ENCODE assay signal across 1 mouse cellular context in the genomic region with DNA sequence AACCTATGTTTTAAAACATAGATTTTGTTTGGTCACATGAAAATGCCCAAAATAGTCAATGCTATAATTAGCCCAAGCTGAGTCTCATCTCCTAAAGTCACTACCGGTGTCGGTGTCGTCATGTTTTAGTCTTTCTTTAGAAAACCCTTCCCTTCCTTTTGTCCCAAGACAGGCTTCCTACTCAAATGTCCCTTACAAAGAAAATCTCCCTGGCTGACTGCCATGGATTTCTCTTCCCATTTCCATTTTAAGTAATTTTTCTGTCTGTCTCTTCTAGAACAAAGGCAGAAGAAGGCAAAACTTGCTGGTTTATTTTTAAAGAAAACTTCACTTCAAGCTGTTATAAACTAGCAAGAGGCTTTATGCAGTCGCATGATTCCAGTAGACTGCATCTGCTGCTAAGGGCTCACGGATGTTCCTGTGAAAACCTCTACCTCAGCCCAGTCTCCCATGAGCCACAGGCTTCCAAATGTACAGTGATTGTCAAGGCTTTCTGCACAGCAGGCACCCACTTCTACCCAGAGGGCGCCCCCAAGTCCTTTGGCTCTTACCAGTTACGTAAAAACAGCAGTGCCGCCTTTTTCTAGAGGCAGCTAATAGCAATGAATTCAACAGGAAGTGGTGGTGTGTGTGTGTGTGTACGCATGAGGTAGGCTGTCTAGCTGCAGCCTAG.
TF ChIP-seq lines count a peak whose summit lies in the region.

No protein-coding gene starts in this region.

TF ChIP-seq in CH12.LX, 34 proteins besides CTCF, POLR2A, EP300 and RAD21 (continued from another document):
- TF ChIP-seq NELFE (IDR thresholded peaks at IDR 0.05; ENCODE audit: low read depth, low read length) (no peak), MEF2A (IDR thresholded peaks at IDR 0.05; ENCODE audit: borderline replicate concordance, low read depth, low read length) (peak; percentile 91), NRF1 (IDR thresholded peaks at IDR 0.05; ENCODE audit: low read depth, low read length) (no peak), RCOR1 (conservative IDR thresholded peaks at IDR 0.05; ENCODE audit: low read depth, low read length) (no peak), IRF4 (IDR thresholded peaks at IDR 0.05; ENCODE audit: low read depth, low read length) (no peak), JUND (conservative IDR thresholded peaks at IDR 0.05; ENCODE audit: low read depth, low read length) (no peak), MAX (IDR thresholded peaks at IDR 0.05; ENCODE audit: low read length) (0 out of 2 replicates have a peak, but pooled peaks have one; percentile 22), ZKSCAN1 (IDR thresholded peaks at IDR 0.05; ENCODE audit: borderline replicate concordance, low read depth, low read length) (no peak), JUN (IDR thresholded peaks at IDR 0.05; ENCODE audit: insufficient read depth, low read depth, low read length) (no peak), SIN3A (IDR thresholded peaks at IDR 0.05; ENCODE audit: low read length) (peak; percentile 37; the same call in 1 of the 2 replicates), TCF12 (IDR thresholded peaks at IDR 0.05; ENCODE audit: low read depth, low read length) (0 out of 2 replicates have a peak, but pooled peaks have one; percentile 43), MYC (IDR thresholded peaks at IDR 0.05; ENCODE audit: low read depth, low read length) (0 out of 2 replicates have a peak, but pooled peaks have one; percentile 28), BHLHE40 (IDR thresholded peaks at IDR 0.05; ENCODE audit: low read depth, low read length) (0 out of 2 replicates have a peak, but pooled peaks have one; percentile 25), CHD2 (IDR thresholded peaks at IDR 0.05; ENCODE audit: low read length) (no peak), CHD1 (IDR thresholded peaks at IDR 0.05; ENCODE audit: low read depth, low read length) (no peak), GABPA (IDR thresholded peaks at IDR 0.05; ENCODE audit: insufficient replicate concordance, low read depth, low read length) (no peak), USF2 (conservative IDR thresholded peaks at IDR 0.05; ENCODE audit: low read depth, low read length) (no peak), TBP (conservative IDR thresholded peaks at IDR 0.05; ENCODE audit: low read depth, low read length) (no peak)
